Mouse (Mus musculus): ENCODE measurements at regions not wholly inside any gene's neighbourhood (a gene's known extent, or its start where the extent isn't known, plus 50 kb on each side); places are given as distances from the start of the nearest gene placed in this dataset.

DNA sequence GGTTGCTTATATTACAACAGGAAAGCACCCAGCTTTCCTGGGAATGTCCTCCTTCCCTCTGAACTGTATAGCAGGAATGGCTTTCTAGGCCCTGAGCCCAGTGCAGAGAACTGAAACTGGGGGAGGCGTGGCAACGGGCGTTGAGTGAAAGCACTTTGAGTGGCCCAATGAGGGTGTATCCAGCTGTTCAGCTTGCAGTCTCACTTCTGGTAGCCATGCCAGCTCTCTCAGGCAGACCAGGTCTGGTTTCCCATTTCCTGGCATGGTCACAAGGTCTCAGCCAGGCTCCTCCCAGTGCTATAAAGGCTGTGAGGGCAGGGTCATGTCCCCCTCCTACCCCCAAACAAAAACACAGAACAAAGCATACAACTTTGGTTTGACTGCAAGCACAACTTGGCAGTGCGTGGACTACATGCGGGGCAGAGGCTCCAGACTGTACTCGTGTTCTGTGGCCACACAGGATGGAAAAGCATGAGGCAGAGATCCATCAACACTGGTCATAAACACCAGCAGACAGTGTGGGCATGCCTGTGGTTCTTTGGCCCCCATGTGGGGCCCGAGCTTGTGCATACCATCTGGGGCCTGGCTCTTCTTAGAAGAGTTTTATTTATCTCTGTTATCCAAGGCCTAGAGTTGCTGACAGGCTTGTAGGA lies 69.1 kb upstream of the Thpo start:
- TF ChIP-seq POLR2A (IDR thresholded peaks at IDR 0.05; ENCODE audit: borderline replicate concordance, control insufficient read depth, low read depth, low read length), result no peak
- TF ChIP-seq CTCF (IDR thresholded peaks at IDR 0.05; ENCODE audit: control insufficient read depth, insufficient read depth, low read length), result no peak

All from bone marrow, adult 2 months (tissue).